Mouse (Mus musculus): Measurements from ENCODE around the gene Otud7a.

Otud7a gene

DNA sequence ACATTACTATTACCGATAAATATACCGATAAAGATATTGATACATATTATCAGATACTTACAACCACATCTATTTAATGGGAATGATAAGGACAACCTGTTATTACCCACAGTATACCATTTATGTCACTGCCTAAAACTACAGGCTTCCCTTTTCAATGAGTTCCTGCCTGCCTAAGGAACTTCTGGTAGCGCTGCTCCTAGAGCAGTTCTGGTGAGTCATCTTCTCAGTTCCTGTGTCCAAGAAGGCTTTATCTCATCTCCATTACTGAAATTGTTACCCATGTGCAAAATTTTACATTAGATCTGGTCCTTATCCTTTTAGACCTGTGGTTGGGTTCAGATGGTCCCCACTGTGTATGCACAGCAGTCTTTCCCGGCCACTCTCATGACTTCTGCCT, 95.7 kb downstream of the Otud7a start:
- in situ Hi-C loops (cut with MboI; ENCODE audit: low pct_unique_long_range_greater_than_20kb in 1 of 2, low sequenced_read_pairs in 2 of 2, unreplicated experiment in 1 of 2) = no loop called here

GRCm38 (mm10) chr7:63554457-63554856, 109.9 kb downstream of the Otud7a start:
- in situ Hi-C loops (cut with MboI; ENCODE audit: low pct_unique_long_range_greater_than_20kb in 1 of 2, low sequenced_read_pairs in 2 of 2, unreplicated experiment in 1 of 2) = no loop called here

DNA sequence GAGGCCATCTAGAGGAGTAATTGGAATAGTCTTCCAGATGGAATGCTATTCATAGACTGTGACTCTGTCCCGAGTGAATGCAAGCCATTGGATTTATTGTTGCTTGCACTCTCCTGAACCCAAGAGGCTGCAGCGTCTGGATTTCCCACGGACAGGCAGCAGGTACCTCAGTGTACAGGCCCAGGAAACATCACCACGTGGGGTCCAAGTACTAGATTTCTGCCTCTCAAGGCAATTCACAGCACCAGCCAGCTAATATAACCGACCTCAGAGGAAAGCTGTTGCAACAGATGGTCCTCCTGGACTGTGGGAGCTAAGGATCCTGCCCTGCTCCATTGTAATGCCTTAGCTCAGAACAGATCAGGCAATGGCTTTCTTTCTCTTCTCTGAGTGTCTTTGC, 111.8 kb downstream of the Otud7a start:
- in situ Hi-C loops (cut with MboI; ENCODE audit: low pct_unique_long_range_greater_than_20kb in 1 of 2, low sequenced_read_pairs in 2 of 2, unreplicated experiment in 1 of 2) = no loop called here

DNA sequence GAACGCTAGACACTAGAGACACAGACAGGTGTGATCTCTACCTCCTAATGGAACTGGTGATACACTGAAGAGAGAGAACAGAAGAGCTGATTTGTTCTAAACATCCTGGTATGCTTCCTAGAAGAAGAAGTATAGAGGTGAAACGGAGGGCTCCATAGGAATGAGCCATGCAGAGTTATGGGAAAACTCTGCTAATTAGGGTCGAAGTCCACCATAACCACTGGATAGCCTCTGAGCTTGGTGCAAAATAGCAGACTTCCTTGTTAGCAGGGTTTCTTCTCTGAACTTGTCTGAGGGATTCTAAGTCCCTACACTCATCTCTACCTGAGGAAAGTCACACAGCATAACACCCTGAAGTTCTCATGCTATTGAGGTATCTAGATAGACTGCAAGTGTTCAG, 114.4 kb downstream of the Otud7a start:
- in situ Hi-C loops (cut with MboI; ENCODE audit: low pct_unique_long_range_greater_than_20kb in 1 of 2, low sequenced_read_pairs in 2 of 2, unreplicated experiment in 1 of 2) = no loop called here

DNA sequence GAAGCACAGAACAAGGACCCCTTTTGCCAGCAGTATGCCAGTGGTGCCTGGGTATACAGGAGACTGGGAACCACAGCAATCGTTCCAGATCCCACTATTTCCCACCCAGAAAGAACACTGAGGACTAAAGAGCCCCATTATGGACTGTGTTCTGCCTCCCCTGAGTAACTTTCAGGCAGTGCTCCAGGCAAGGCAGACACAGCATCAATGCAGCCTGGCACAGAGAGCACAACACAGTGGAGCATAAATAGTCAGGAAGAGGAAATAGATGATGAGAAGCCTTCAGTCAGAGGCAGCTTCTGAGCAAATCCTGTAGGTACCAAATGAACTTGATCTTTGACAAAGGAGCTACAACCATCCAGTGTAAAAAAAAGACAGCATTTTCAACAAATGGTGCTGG, 115.1 kb downstream of the Otud7a start:
- in situ Hi-C loops (cut with MboI; ENCODE audit: low pct_unique_long_range_greater_than_20kb in 1 of 2, low sequenced_read_pairs in 2 of 2, unreplicated experiment in 1 of 2) = no loop called here

GRCm38 (mm10) chr7:63583310-63583709, 138.8 kb downstream of the Otud7a start:
- in situ Hi-C loops (cut with MboI; ENCODE audit: low pct_unique_long_range_greater_than_20kb in 1 of 2, low sequenced_read_pairs in 2 of 2, unreplicated experiment in 1 of 2) = no loop called here

DNA sequence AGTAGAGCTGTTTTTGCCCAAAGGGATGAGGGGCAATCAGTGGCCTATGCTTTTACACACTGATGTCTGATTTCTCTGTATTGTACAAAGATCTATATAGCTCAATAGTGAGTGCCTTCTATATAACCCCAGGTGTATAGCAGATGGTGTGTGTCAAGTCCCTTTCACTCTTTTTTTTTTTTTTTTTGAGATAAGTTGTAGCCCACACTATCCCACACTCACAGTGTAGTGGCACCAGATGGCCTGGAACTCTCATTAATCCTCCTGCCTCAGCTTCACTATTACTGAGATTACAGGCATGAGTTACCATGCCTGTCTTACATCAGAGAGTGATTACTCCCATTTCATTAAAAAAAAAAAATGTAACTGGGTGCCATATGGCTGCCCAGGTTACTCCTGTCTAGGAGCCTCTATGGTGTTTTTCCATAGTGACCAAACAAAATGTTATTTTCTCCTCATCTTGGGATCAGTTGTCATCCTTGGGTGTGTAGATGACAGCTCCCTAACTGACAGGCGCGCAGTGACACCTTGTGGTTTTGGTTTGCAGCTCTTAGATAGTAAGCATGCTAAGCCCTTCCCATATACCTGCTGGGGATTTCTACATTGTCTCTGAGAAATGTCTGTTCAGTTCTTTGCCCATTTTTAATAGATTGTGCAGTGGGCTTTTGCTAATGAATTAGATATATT, 141.8 kb downstream of the Otud7a start:
- in situ Hi-C loops (cut with MboI; ENCODE audit: low pct_unique_long_range_greater_than_20kb in 1 of 2, low sequenced_read_pairs in 2 of 2, unreplicated experiment in 1 of 2) = loop anchor here in 1 of 2 experiments (5.0 kb wide), 1 partner anchor 294 kb away; no protein-coding TSS in a partner anchor

- in situ Hi-C loops (cut with MboI; ENCODE audit: low pct_unique_long_range_greater_than_20kb in 1 of 2, low sequenced_read_pairs in 2 of 2, unreplicated experiment in 1 of 2) = no loop called here
Observed at GRCm38 (mm10) chr7:63590305-63590704, 145.8 kb downstream of the Otud7a start.

- in situ Hi-C loops (cut with MboI; ENCODE audit: low pct_unique_long_range_greater_than_20kb in 1 of 2, low sequenced_read_pairs in 2 of 2, unreplicated experiment in 1 of 2) = no loop called here
Observed at GRCm38 (mm10) chr7:63591322-63591721, 146.8 kb downstream of the Otud7a start.

DNA sequence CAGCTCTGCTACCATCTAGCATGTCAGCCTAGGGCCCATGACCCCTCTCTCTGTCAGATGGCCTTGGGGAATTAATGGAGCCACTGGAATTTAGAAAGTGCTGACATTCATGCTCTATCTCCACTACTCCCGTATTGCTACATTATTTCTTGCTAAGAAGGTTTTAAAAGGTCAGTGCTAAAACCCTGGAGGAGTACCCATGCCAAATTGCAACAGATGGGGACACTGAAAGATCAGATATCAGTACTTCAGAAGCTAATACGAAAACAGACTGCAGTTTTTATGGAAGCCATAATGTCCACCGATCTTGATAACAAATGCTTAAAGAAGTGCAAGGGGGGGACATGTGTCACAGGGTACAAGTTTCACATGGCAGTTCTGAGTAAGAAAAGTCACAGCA, 147.5 kb downstream of the Otud7a start:
- in situ Hi-C loops (cut with MboI; ENCODE audit: low pct_unique_long_range_greater_than_20kb in 1 of 2, low sequenced_read_pairs in 2 of 2, unreplicated experiment in 1 of 2) = no loop called here

DNA sequence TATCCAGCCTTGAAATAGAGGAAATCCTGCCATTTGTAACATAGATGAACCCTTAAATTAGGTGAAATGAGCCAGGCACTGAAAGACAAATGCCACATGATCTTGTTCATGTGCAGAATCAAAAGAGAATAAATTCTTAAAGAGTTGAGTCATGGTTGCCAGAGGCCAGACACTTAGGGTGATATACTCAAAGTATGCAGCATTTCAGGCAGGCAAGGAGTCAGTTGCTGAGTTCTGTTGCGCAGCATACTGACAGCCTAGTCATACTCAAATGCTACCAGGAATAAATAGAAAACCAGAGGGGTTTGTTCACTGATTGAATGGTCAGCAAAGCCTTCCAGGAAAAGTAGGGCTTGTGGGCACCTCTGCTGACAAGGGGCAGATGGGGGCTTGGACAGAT, 160.3 kb downstream of the Otud7a start:
- in situ Hi-C loops (cut with MboI; ENCODE audit: low pct_unique_long_range_greater_than_20kb in 1 of 2, low sequenced_read_pairs in 2 of 2, unreplicated experiment in 1 of 2) = no loop called here

- in situ Hi-C loops (cut with MboI; ENCODE audit: low pct_unique_long_range_greater_than_20kb in 1 of 2, low sequenced_read_pairs in 2 of 2, unreplicated experiment in 1 of 2) = no loop called here
Observed at GRCm38 (mm10) chr7:63617018-63617417, 172.5 kb downstream of the Otud7a start.

GRCm38 (mm10) chr7:63620776-63621340, 176.3 kb downstream of the Otud7a start:
- in situ Hi-C loops (cut with MboI; ENCODE audit: low pct_unique_long_range_greater_than_20kb in 1 of 2, low sequenced_read_pairs in 2 of 2, unreplicated experiment in 1 of 2) = no loop called here

DNA sequence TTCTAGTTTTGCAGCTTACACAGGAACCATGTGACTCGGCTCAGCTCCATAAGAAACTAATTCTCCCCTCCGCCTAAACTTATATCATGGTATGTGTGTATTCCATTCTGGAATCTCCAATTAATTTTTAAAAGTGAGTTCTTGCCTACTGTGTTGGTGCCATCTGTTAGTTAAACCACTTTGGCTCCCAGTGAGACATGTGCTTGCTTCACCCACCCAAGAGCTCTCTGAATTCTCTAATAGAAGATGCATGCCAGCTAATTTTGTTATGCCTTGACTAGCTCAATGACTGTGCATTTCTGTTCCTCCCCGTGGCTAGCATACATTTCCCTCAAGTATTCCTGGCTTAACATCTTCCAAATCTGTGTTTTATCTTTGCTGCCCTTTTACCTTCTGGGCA, 193.1 kb downstream of the Otud7a start:
- in situ Hi-C loops (cut with MboI; ENCODE audit: low pct_unique_long_range_greater_than_20kb in 1 of 2, low sequenced_read_pairs in 2 of 2, unreplicated experiment in 1 of 2) = no loop called here

GRCm38 (mm10) chr7:63644002-63644401, 199.5 kb downstream of the Otud7a start:
- in situ Hi-C loops (cut with MboI; ENCODE audit: low pct_unique_long_range_greater_than_20kb in 1 of 2, low sequenced_read_pairs in 2 of 2, unreplicated experiment in 1 of 2) = no loop called here

GRCm38 (mm10) chr7:63647136-63647535, 202.6 kb downstream of the Otud7a start:
- in situ Hi-C loops (cut with MboI; ENCODE audit: low pct_unique_long_range_greater_than_20kb in 1 of 2, low sequenced_read_pairs in 2 of 2, unreplicated experiment in 1 of 2) = no loop called here

- in situ Hi-C loops (cut with MboI; ENCODE audit: low pct_unique_long_range_greater_than_20kb in 1 of 2, low sequenced_read_pairs in 2 of 2, unreplicated experiment in 1 of 2) = no loop called here
Observed at GRCm38 (mm10) chr7:63660261-63660660, 215.7 kb downstream of the Otud7a start.

- in situ Hi-C loops (cut with MboI; ENCODE audit: low pct_unique_long_range_greater_than_20kb in 1 of 2, low sequenced_read_pairs in 2 of 2, unreplicated experiment in 1 of 2) = no loop called here
Observed at GRCm38 (mm10) chr7:63662757-63663156, 218.2 kb downstream of the Otud7a start.

DNA sequence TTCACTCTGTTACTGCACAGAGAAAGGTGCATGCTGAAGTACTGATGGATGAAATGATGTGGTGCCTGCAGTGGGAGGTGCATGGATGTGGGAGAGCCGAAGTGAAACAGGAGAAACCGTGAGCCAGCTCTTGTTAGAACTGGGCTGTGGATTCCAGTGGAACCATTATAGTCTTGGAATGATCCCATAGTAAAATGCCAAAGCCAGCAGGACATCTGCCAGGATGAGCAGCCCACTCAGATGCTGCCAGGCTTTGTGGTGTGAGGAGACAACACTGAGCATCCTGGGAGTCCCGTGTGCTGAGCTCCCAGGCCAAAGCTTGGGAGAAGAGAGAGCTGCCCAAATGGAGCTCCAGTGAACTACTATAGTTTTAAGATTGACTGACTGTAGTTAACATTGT, 220.9 kb downstream of the Otud7a start:
- in situ Hi-C loops (cut with MboI; ENCODE audit: low pct_unique_long_range_greater_than_20kb in 1 of 2, low sequenced_read_pairs in 2 of 2, unreplicated experiment in 1 of 2) = no loop called here

DNA sequence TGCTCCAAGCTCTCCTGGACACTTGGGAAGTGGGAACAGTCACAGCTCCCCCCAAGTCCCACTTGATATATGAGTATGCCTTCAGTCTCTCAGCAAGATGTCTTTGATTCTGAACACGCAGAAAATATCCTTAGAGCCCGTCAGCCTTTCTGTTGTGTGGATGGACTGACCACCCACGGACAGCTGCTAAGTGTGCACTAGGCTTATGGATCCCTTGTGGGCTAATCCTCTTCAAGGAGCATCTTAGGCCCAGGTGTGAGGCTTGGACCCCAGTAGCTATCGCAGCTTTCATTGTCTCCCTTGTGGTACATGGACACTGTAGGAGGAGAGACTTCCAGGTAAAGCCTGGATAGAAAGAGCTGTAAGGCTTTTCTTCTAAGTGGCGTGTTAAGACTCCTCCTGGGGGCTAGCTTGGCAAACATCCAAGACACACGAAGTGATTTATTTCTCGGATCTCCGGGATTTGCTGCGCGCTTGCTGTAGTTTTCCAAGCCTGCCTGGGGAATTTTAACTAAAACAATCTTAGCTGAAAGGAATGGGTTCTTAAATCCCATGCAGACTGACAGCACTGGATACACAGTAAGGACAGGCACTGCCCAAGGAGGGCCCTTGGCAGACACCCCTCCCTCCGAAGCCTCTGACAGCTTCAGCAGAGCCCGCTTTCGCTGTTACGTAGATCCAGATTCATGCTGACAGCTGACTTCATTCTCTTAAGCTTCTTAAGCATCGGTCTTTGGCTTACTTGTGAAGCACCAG, 223.6 kb downstream of the Otud7a start:
- in situ Hi-C loops (cut with MboI; ENCODE audit: low pct_unique_long_range_greater_than_20kb in 1 of 2, low sequenced_read_pairs in 2 of 2, unreplicated experiment in 1 of 2) = no loop called here

Measured in mouse embryonic stem cell (cell line).